Mouse (Mus musculus) forebrain, embryonic 11.5 days (tissue): ENCODE measurements around the gene Kcnq5. TPM values are rescaled to one million over a fixed set of nuclear protein-coding genes. Genes with fewer than 3 reads are reported as not detected.
A peak's percentile ranks its signal among the peaks of the same experiment; 100 is the strongest.

ENCODE experiments used
- ATAC-seq: fragments of 200-750 bp; cut with Nextera tagmentation; replicated peaks from 2 replicates; pipeline ENCODE4 v1.8.0; 2017; ENCODE audit warnings: moderate TSS enrichment; ENCODE audit not compliant: low FRiP score
- DNase-seq: peaks from one replicate; pipeline ENCODE4 v3.0.0-alpha.2; 2017; ENCODE audit warnings: low spot score
- H3K27ac ChIP-seq: fragments of 300-500 bp; sonication (generic); 2 replicates; pipeline ENCODE4 v1.5.1; 2014; ENCODE audit warnings: low read depth, low read length
- H3K27me3 ChIP-seq: fragments of 300-500 bp; sonication (generic); 2 replicates; pipeline ENCODE4 v1.6.1; 2014; ENCODE audit warnings: mild to moderate bottlenecking, low read length, mixed read lengths; ENCODE audit not compliant: control insufficient read depth, insufficient read depth
- H3K36me3 ChIP-seq: fragments of 300-500 bp; sonication (generic); 2 replicates; pipeline ENCODE4 v1.6.1; 2014; ENCODE audit warnings: mild to moderate bottlenecking, low read length, moderate library complexity, mixed read lengths; ENCODE audit not compliant: control insufficient read depth, insufficient read depth
- H3K4me1 ChIP-seq: fragments of 300-500 bp; sonication (generic); replicated peaks from 2 replicates; pipeline ENCODE4 v1.6.1; 2014; ENCODE audit warnings: low read length, mixed read lengths; ENCODE audit not compliant: control insufficient read depth, insufficient read depth
- H3K4me2 ChIP-seq: fragments of 300-500 bp; sonication (generic); 2 replicates; pipeline ENCODE4 v1.6.1; 2014; ENCODE audit warnings: low read depth, mild to moderate bottlenecking, low read length, moderate library complexity, mixed read lengths; ENCODE audit not compliant: severe bottlenecking
- H3K4me3 ChIP-seq: fragments of 300-500 bp; sonication (generic); 2 replicates; pipeline ENCODE4 v1.5.1; 2014; ENCODE audit warnings: low read depth, low read length
- H3K9ac ChIP-seq: fragments of 300-500 bp; sonication (generic); 2 replicates; pipeline ENCODE4 v1.6.1; 2014; ENCODE audit warnings: low read length
- H3K9me3 ChIP-seq: fragments of 300-500 bp; sonication (generic); 2 replicates; pipeline ENCODE4 v1.6.1; 2016; ENCODE audit warnings: low read length, mixed read lengths; ENCODE audit not compliant: control insufficient read depth
- WGBS: fragments of 180-500 bp; shearing (Covaris S2); extraction: QIAGEN DNeasy Blood & Tissue Kit; methylation state at CpG from one replicate; pipeline ENCODE4 v1.1.7; 2014; 5-methylcytosine and 5-hydroxymethylcytosine counted together
- polyA plus RNA-seq: library from polyadenylated mRNA; unstranded; fragments of >200 nt; fragmentation: Nextera tagmentation; extraction: Ambion mirVana; gene quantifications from 2 replicates; pipeline ENCODE4 v1.2.1, GENCODE M21; 2014

Gene Kcnq5
- polyA plus RNA-seq, 1 experiment from 2014 or later: 0.79 TPM

DNA sequence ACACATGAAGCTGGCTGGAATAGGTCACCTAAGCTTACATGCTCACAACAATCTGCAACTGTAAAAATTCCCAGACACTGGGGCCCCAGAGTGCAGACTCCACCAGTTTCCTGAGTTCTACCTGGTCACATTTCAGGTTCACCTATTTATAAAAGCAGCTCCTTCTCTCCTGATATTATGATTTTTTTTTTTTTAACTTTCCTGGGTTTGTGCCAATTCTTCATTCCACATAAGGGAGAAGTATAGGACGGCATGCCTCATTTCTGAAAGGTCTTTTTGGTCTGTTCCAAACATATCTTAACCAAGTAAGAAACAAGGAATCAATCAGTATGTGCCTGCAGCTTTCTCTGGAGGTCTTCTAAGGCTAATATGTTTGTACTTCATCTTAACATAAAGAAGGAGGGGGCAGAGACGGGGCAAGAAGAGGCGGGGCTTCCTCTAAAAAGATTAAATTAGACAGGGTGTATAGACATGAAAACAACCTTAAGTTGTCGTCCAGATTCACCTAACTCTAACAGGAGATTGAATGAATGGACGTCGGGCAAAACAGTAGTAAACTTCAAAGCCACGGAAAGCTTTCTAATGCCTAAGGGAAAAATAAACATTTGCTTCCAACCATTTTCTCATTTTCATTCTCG is 2.0 kb downstream of the Kcnq5 start:
- no peaks in the 10 kb centered on the region for H3K36me3 ChIP-seq
- WGBS: 42% methylated on average over 8 of the region's 8 CpGs
- DNase-seq (no peak), ATAC-seq (no peak)
- H3K9me3 ChIP-seq: no peaks in the 10 kb centered on the region
- H3K4me3 ChIP-seq: no peak overlapping the region
- peak overlapping the region; percentile 93; the same call in 1 of the 2 replicates for H3K4me2 ChIP-seq
- 0 out of 2 replicates have a peak, but pooled peaks cover 1% of the 10 kb centered on the region for H3K4me1 ChIP-seq
- no peak overlapping the region for H3K9ac ChIP-seq
- peaks cover 7% of the 10 kb centered on the region; the same call in 1 of the 2 replicates for H3K27me3 ChIP-seq
- no peak overlapping the region for H3K27ac ChIP-seq

DNA sequence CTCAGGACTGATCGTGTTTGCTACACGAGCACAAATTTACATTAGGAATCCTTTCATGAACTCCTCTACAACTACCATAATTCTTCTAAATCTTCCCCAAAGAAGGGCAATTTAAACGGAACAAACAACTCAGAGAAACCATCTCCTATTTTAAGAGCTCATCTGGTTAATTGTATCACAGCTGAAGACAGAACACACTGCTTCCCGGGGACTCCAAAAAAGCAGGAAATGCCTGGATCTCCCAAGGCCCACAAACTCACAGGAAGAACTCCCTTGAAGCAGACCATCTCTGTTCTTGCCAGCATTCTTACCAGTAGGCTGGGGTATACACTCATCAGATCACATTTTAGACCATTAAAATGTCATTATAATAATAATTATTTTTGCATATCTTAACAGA is 3.7 kb downstream of the Kcnq5 start:
- Histone ChIP-seq H3K27ac (no peak overlapping the region), H3K9me3 (no peaks in the 10 kb centered on the region), H3K4me2 (no peak overlapping the region), H3K36me3 (no peaks in the 10 kb centered on the region), H3K4me3 (no peak overlapping the region), H3K27me3 (peaks cover 5% of the 10 kb centered on the region; the same call in 1 of the 2 replicates), H3K4me1 (0 out of 2 replicates have a peak, but pooled peaks cover 1% of the 10 kb centered on the region), H3K9ac (no peak overlapping the region)
- DNase-seq: no peak
- ATAC-seq: no peak
- WGBS: 76% methylated on average over 4 of the region's 4 CpGs

DNA sequence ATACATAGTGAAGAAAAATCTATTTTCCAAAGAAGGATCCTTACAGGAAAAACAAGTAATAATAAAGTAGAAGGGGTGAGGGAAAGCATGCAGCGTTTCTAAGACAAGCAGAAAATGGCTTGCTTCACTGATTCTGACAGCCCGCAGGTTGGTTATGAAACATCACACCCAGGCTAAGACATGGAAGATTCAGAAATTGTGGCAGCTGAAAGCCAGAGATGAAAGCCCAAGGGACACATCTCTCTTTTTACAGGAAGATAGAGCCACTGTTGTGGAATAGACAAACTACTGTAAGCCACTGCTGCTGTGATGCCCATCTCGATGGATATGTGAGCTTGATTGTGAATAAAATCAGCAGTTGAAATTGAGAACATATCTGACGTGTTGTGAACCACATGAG is 20.9 kb downstream of the Kcnq5 start:
- no peak overlapping the region for H3K27ac ChIP-seq
- no peaks in the 10 kb centered on the region for H3K4me1 ChIP-seq
- H3K4me3 ChIP-seq: no peak overlapping the region
- H3K36me3 ChIP-seq: no peaks in the 10 kb centered on the region
- DNase-seq: no peak
- no peaks in the 10 kb centered on the region for H3K9me3 ChIP-seq
- H3K4me2 ChIP-seq: no peak overlapping the region
- H3K27me3 ChIP-seq: no peaks in the 10 kb centered on the region
- ATAC-seq: no peak
- 88% methylated on average over 4 of the region's 4 CpGs for WGBS
- H3K9ac ChIP-seq: no peak overlapping the region

DNA sequence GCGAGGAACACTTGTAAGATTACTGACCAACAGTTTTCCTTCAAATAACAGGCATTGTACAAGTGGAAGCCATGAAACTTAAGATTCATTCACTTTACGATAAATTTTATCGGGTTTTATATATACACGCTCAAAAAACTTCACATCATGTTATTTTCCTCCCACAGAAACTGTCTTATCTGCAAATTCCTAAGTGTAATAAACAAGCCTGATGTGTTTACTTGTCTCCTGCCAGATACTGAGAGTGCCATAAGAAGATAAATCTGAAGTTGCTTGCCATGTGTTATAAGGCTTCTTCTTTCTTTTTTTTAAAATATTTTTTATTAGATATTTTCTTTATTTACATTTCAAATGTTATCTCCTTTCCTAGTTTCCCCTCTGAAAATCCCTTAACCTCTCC is 34.6 kb downstream of the Kcnq5 start:
- WGBS: 93% methylated on average over 4 of the region's 4 CpGs

DNA sequence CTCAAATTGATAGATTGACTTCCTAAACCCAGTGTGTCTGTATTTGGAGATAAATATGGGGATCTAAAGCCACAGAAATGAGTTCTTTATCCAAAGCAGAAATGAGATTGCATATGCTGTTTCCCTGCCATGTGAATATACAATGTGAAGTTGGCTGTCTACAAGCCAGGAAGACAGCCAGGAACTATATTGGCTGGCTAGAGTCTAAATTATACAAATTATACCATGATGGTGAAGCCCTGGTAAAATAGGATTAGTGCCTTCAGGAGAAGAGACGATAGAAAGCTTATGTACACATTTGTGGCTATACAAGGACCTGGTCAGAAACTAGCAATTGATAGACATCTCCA is 38.5 kb downstream of the Kcnq5 start:
- Histone ChIP-seq H3K9me3 (no peaks in the 10 kb centered on the region), H3K4me3 (no peak overlapping the region), H3K4me2 (no peak overlapping the region), H3K9ac (no peak overlapping the region), H3K36me3 (no peaks in the 10 kb centered on the region), H3K27ac (no peak overlapping the region), H3K27me3 (no peaks in the 10 kb centered on the region), H3K4me1 (no peaks in the 10 kb centered on the region)
- 82% methylated on average over 1 of the region's 1 CpGs for WGBS
- ATAC-seq (no peak), DNase-seq (no peak)

More for the DNA sequence above, 34.6 kb downstream of the Kcnq5 start:
- Histone ChIP-seq H3K4me2 (no peak overlapping the region), H3K27me3 (no peaks in the 10 kb centered on the region), H3K27ac (no peak overlapping the region), H3K4me3 (no peak overlapping the region), H3K9me3 (no peaks in the 10 kb centered on the region), H3K36me3 (no peaks in the 10 kb centered on the region), H3K9ac (no peak overlapping the region), H3K4me1 (no peaks in the 10 kb centered on the region)
- DNase-seq (no peak), ATAC-seq (no peak)

GRCm38 (mm10) chr1:21922578-21923292 is 39.0 kb downstream of the Kcnq5 start:
- Histone ChIP-seq H3K4me2 (no peak overlapping the region), H3K9ac (no peak overlapping the region), H3K36me3 (no peaks in the 10 kb centered on the region), H3K4me1 (no peaks in the 10 kb centered on the region), H3K27ac (no peak overlapping the region), H3K4me3 (no peak overlapping the region), H3K9me3 (no peaks in the 10 kb centered on the region), H3K27me3 (no peaks in the 10 kb centered on the region)
- ATAC-seq (no peak), DNase-seq (no peak)
- WGBS: 90% methylated on average over 8 of the region's 8 CpGs

DNA sequence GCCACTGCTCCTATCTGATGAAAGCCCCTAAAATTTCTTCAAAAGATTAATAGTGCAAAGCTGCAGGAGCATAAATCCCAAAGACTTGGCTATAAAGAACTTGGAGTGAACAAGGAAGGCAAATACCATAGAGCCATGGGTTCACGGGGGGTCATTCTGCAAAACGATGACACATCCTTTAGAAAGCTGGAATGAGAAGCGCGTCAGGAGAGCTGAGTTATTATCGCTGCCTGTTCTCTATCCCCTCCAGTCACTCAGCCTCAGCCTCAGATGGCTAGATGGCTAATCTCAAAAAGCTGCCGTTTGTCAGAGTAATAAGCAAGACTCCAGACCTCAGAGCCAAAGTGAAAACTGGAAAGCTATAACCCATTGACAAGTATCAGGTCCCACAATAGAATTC is 42.5 kb downstream of the Kcnq5 start:
- DNase-seq (no peak), ATAC-seq (no peak)
- no peaks in the 10 kb centered on the region for H3K36me3 ChIP-seq
- no peak overlapping the region for H3K4me3 ChIP-seq
- H3K9ac ChIP-seq: no peak overlapping the region
- no peaks in the 10 kb centered on the region for H3K27me3 ChIP-seq
- 70% methylated on average over 6 of the region's 6 CpGs for WGBS
- no peaks in the 10 kb centered on the region for H3K9me3 ChIP-seq
- H3K27ac ChIP-seq: no peak overlapping the region
- no peaks in the 10 kb centered on the region for H3K4me1 ChIP-seq
- H3K4me2 ChIP-seq: no peak overlapping the region

GRCm38 (mm10) chr1:21896067-21896719 is 65.5 kb downstream of the Kcnq5 start:
- Histone ChIP-seq H3K27me3 (no peaks in the 10 kb centered on the region), H3K36me3 (no peaks in the 10 kb centered on the region), H3K4me3 (no peak overlapping the region), H3K9me3 (no peaks in the 10 kb centered on the region), H3K4me2 (no peak overlapping the region), H3K27ac (no peak overlapping the region), H3K9ac (no peak overlapping the region), H3K4me1 (no peaks in the 10 kb centered on the region)
- WGBS: 77% methylated on average over 5 of the region's 5 CpGs
- no peak for DNase-seq
- no peak for ATAC-seq
